Mouse (Mus musculus): Measurements from ENCODE around the gene She. TPM values are rescaled to one million over a fixed set of nuclear protein-coding genes. Genes with fewer than 3 reads are reported as not detected.
A peak's percentile ranks its signal among the peaks of the same experiment; 100 is the strongest.

She gene
- total RNA-seq, 2 experiments from 2014 or later, result 3.1 to 3.4 TPM

- intact Hi-C loops (cut with DNase I), result no loop called here
- DNase-seq (ENCODE audit: low spot score in 2 of 2), result no peak
These were observed 44.6 kb downstream of the She start for GRCm38 (mm10) chr3:89875781-89876180.

DNA sequence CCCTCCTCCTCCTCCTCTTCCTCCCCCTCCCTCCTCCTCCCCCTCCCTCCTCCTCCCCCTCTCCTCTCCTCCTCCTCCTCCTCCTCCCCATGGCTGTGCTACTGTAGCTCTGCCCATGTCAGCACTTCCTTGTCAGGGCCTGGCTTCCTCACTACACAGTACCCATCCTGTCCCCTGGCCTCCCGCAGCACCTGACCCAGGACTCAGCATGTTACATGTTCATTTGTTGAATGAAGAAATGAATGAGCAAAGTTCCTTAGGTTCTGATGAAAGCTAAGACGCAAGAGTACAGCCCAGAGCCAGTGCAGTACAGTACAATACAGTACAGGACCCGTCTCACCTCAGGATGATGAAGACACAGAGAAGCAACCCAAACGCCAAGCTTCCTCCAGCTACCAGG, 45.3 kb downstream of the She start:
- intact Hi-C loops (cut with DNase I), result no loop called here
- DNase-seq (ENCODE audit: low spot score in 2 of 2), result no peak

GRCm38 (mm10) chr3:89877129-89877528, 46.0 kb downstream of the She start:
- intact Hi-C loops (cut with DNase I), result no loop called here
- DNase-seq (ENCODE audit: low spot score in 2 of 2), result no peak

DNA sequence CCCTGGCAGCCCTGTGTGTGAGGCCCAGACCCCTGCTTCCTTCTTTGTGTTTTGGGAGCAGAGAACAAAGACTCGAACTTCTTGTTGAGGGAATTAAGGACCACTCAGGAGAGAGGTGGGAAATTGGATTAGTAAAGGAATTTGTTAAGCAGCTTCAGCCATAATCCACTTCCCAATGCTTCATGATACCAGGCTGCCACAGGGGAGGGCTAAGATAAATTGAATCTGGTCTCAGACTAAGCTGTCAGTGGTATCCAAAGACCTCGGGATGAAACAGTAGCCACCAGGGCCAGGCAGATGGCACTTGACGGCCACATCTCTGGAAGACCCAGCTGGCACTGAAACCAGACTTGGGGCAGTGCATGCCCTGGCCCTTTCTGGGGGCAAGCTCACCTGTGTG, 47.3 kb downstream of the She start:
- no peak for DNase-seq (ENCODE audit: low spot score in 2 of 2)
- intact Hi-C loops (cut with DNase I), result no loop called here

- no peak for DNase-seq (ENCODE audit: low spot score in 2 of 2)
- intact Hi-C loops (cut with DNase I), result no loop called here
These were observed 48.2 kb downstream of the She start for GRCm38 (mm10) chr3:89879326-89879725.

DNA sequence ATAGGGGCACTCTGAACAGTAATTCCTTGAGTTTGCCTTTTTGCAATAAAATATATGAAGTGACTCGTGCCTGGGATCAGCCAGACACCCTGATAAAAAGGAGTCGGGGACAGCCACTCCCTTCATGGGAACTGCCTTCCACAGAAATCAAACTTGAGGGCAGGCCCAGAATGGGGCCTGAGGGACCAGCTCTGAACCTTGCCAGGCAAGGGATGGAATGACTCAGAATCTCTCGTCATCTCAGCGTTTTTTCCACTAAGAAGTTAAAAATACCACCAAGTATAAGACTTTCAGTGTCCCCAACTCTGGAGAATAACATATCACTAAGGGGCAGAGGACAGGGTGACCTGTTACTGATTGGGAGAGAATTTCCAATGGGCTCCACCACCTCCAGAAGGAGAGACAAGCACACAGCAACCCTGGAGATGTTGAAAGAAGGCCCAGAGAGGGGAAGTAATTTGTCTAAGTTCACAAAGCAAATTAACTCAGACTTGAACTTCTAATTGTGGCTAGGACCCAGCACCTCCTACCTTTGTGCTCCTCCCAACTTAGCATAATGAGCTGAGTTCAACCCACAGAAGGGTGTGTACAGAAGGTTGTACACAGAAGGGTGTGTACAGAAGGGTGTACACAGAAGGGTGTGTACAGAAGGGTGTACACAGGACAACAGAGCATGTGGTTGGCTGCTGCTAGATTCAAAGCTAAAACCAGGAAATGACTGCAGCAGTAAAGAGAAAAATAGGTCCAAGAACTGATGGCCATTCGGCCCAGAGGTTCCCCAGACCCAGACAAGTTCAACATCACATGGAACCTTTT, 49.1 kb downstream of the She start:
- DNase-seq (ENCODE audit: low spot score in 2 of 2), result no peak
- intact Hi-C loops (cut with DNase I), result loop anchor here (10.0 kb wide), 1 partner anchor 195 kb away; the partner anchor contains the start of gene Tpm3

GRCm38 (mm10) chr3:89882556-89883181, 51.5 kb downstream of the She start:
- intact Hi-C loops (cut with DNase I), result loop anchor here (10.0 kb wide), 1 partner anchor 192 kb away; the partner anchor contains the start of gene Tpm3
- no peak for DNase-seq (ENCODE audit: low spot score in 2 of 2)

DNA sequence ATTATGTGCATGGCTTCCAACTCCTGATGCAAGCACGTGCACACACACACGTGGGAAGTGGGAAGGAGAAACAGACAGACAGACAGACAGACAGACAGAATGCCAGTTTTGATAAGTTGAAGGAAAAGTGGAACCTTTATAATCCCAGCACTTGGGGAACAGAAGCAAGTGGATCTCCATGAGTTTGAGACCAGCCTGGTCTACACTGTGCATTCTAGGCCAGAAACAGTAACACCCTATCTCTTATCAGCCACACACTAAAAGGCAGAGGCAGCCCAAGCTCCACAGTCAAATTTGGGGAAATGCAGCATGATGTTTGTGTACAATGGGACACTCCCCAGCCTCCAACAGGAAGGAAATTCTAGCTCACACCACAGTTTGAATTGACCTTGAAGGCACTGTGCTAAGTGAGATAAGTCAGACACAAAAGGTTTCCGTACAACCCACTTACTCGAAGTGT, 52.4 kb downstream of the She start:
- no peak for DNase-seq (ENCODE audit: low spot score in 2 of 2)

DNA sequence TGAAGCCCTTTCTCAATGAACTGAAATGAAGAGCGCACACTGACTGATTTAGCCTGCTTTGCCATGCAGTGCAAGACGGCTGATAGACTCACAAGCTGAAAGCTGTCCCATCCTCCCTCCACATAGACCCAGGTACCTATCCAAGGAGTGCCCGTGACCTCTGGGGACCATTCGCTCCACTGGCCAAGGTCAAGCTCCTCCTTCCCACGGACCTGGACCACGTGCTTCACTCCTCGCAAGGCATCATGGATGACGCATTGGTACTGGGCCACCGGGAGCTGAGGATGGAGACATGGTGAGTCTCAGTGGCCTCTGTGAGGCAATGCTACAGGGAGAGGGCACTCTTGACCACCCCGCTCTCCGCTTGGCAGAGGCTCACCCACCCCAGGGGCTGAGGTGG, 54.6 kb downstream of the She start:
- DNase-seq (ENCODE audit: low spot score in 2 of 2), result no peak
- intact Hi-C loops (cut with DNase I), result loop anchor here (10.0 kb wide), 1 partner anchor 189 kb away; the partner anchor contains the start of gene Tpm3

More for the DNA sequence above, 52.4 kb downstream of the She start:
- intact Hi-C loops (cut with DNase I), result loop anchor here (10.0 kb wide), 1 partner anchor 191 kb away; the partner anchor contains the start of gene Tpm3

GRCm38 (mm10) chr3:89887582-89888230, 56.5 kb downstream of the She start:
- intact Hi-C loops (cut with DNase I), result loop anchor here (10.0 kb wide), 1 partner anchor 187 kb away; the partner anchor contains the start of gene Tpm3
- no peak for DNase-seq (ENCODE audit: low spot score in 2 of 2)

- intact Hi-C loops (cut with DNase I), result loop anchor here (10.0 kb wide), 1 partner anchor 185 kb away; the partner anchor contains the start of gene Tpm3
- DNase-seq (ENCODE audit: low spot score in 2 of 2), result no peak
These were observed 58.8 kb downstream of the She start for GRCm38 (mm10) chr3:89889841-89890430.

GRCm38 (mm10) chr3:89891696-89892095, 60.5 kb downstream of the She start:
- intact Hi-C loops (cut with DNase I), result no loop called here
- no peak for DNase-seq (ENCODE audit: low spot score in 2 of 2)

- DNase-seq (ENCODE audit: low spot score in 2 of 2), result no peak
- intact Hi-C loops (cut with DNase I), result no loop called here
These were observed 61.4 kb downstream of the She start for GRCm38 (mm10) chr3:89892517-89893106.

DNA sequence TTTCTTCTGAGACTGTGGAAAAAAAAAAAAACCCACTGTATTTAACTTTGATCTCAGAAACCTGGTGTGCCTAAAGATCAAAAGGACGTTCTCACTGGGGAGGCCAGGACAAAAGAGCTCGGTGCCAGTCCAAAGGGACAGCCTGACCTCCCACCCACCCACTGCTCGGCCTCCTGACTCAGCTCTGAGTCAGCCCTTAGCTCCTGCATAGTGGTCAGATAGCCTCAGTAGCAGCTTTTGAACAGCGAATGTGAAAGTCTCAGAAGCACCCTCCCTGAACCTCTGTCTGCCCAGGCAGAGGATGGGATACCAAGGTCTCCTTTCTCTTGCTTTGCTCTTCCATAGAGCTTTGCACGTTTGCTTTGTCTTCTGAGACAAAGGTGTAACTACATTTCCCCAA, 65.4 kb downstream of the She start:
- DNase-seq (ENCODE audit: low spot score in 2 of 2), result no peak
- intact Hi-C loops (cut with DNase I), result no loop called here

DNA sequence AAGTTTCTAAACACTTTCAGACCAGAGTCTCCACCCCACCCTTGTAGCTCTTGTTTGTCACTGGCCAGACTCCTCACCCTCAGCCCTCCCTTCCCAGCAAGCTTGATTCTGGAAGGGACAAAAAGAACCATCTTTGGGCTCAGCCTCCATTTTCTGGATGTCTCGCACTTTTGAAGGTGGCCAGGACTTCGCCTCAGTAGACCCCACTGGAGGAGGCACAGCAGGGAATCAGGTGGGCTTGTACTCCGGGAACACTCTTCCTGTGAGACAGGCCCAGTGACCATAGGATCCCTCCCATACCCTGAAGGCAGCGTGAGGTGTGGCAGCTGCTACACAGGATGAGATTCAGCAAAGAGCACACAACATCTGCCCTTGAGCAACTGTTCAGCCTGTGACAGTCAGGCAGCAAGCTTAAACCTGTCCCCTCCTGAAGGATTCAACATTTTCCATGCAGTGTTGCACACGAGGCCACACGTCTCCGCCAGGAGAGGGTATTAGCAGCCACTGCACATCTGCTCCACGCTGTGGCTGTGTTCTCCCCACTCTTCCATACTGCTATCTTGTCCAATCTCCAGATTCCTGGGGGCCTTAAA, 66.1 kb downstream of the She start:
- DNase-seq (ENCODE audit: low spot score in 2 of 2), result no peak
- intact Hi-C loops (cut with DNase I), result no loop called here

DNA sequence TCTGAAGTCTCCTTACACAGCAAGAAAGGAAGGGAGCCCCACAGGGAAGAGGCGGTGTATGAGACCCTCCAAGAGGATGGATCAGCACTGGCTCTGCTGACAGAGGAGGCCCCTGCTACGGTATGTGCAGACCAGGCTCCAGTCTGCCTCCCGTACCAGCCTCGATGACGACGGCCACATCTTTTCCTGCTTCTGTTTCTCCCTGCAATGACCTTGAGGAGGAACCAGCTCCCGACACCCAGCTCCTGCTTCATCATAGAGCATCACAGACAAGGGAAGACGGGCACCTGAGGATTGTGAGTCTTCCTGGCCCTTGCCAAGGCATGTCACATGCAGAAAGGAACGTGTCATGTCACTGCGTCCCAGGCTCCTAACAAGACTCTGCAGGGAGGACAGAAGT, 66.8 kb downstream of the She start:
- no peak for DNase-seq (ENCODE audit: low spot score in 2 of 2)
- intact Hi-C loops (cut with DNase I), result no loop called here

- intact Hi-C loops (cut with DNase I), result no loop called here
- peak in 1 of 2 experiments; percentile 9 for DNase-seq (ENCODE audit: low spot score in 2 of 2)
These were observed 67.8 kb downstream of the She start for GRCm38 (mm10) chr3:89898870-89899510.

GRCm38 (mm10) chr3:89899511-89899908, 68.3 kb downstream of the She start:
- intact Hi-C loops (cut with DNase I), result no loop called here
- no peak for DNase-seq (ENCODE audit: low spot score in 2 of 2)

DNA sequence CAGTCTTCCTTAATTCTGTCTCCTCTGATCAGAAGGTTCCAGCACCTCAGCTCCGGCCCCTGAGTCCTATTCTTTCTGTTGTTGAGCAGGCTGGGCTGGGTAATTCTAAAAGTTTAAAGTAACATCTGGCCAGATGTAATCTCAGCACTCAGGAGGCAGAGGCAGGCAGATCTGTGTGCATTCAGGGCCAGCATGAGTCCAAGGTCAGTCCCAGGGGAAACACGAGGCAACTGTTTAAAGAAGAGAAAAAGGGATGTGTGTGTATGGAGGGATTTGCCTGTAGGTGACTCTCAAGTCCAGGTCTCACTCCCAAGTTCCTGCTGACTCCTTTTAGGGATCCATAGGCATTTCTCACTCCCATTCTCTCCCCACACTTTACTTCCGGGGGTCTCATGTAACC, 76.7 kb downstream of the She start:
- intact Hi-C loops (cut with DNase I), result no loop called here
- DNase-seq (ENCODE audit: low spot score in 2 of 2), result no peak
